Mouse (Mus musculus) hindbrain, embryonic 11.5 days (tissue): Measurements from ENCODE around the gene Cox11. TPM values are rescaled to one million over a fixed set of nuclear protein-coding genes. Genes with fewer than 3 reads are reported as not detected.

Experiments
- ATAC-seq: fragments of 200-750 bp; cut with Nextera tagmentation; 2 replicates; pipeline ENCODE4 v1.8.0; 2017; ENCODE audit warnings: mild to moderate bottlenecking, moderate TSS enrichment, moderate library complexity; ENCODE audit not compliant: low FRiP score
- DNase-seq: peaks from one replicate; pipeline ENCODE4 v3.0.0-alpha.2; 2015; ENCODE audit warnings: low spot score
- H3K27ac ChIP-seq: fragments of 300-500 bp; sonication (generic); 2 replicates; pipeline ENCODE4 v1.5.1; 2014; ENCODE audit warnings: mild to moderate bottlenecking, low read depth, low read length
- H3K27me3 ChIP-seq: fragments of 300-500 bp; sonication (generic); 2 replicates; pipeline ENCODE4 v1.6.1; 2014; ENCODE audit warnings: mild to moderate bottlenecking, low read length, moderate library complexity, mixed read lengths; ENCODE audit not compliant: control insufficient read depth, insufficient read depth
- H3K36me3 ChIP-seq: fragments of 300-500 bp; sonication (generic); 2 replicates; pipeline ENCODE4 v1.6.1; 2014; ENCODE audit warnings: mild to moderate bottlenecking, low read length, moderate library complexity, mixed read lengths; ENCODE audit not compliant: control insufficient read depth, insufficient read depth
- H3K4me1 ChIP-seq: fragments of 300-500 bp; sonication (generic); replicated peaks from 2 replicates; pipeline ENCODE4 v1.6.1; 2014; ENCODE audit warnings: low read length, mixed read lengths; ENCODE audit not compliant: control insufficient read depth, insufficient read depth
- H3K4me2 ChIP-seq: fragments of 300-500 bp; sonication (generic); replicated peaks from 2 replicates; pipeline ENCODE4 v1.6.1; 2014; ENCODE audit warnings: mild to moderate bottlenecking, low read depth, low read length
- H3K4me3 ChIP-seq: fragments of 300-500 bp; sonication (generic); 2 replicates; pipeline ENCODE4 v1.5.1; 2014; ENCODE audit warnings: low read depth, low read length
- H3K9ac ChIP-seq: fragments of 300-500 bp; sonication (generic); 2 replicates; pipeline ENCODE4 v1.6.1; 2014; ENCODE audit warnings: low read depth, low read length
- H3K9me3 ChIP-seq: fragments of 300-500 bp; sonication (generic); 2 replicates; pipeline ENCODE4 v1.6.1; 2016; ENCODE audit warnings: low read length; ENCODE audit not compliant: control insufficient read depth
- WGBS: fragments of 180-500 bp; shearing (Covaris S2); extraction: QIAGEN DNeasy Blood & Tissue Kit; methylation state at CpG from one replicate; pipeline ENCODE4 v1.1.7; 2014; 5-methylcytosine and 5-hydroxymethylcytosine counted together
- polyA plus RNA-seq: library from polyadenylated mRNA; unstranded; fragments of >200 nt; fragmentation: Nextera tagmentation; extraction: Ambion mirVana; gene quantifications from 2 replicates; pipeline ENCODE4 v1.2.1, GENCODE M21; 2014

Cox11 gene
- 26.1 and 26.7 TPM in 2 replicates for polyA plus RNA-seq

DNA sequence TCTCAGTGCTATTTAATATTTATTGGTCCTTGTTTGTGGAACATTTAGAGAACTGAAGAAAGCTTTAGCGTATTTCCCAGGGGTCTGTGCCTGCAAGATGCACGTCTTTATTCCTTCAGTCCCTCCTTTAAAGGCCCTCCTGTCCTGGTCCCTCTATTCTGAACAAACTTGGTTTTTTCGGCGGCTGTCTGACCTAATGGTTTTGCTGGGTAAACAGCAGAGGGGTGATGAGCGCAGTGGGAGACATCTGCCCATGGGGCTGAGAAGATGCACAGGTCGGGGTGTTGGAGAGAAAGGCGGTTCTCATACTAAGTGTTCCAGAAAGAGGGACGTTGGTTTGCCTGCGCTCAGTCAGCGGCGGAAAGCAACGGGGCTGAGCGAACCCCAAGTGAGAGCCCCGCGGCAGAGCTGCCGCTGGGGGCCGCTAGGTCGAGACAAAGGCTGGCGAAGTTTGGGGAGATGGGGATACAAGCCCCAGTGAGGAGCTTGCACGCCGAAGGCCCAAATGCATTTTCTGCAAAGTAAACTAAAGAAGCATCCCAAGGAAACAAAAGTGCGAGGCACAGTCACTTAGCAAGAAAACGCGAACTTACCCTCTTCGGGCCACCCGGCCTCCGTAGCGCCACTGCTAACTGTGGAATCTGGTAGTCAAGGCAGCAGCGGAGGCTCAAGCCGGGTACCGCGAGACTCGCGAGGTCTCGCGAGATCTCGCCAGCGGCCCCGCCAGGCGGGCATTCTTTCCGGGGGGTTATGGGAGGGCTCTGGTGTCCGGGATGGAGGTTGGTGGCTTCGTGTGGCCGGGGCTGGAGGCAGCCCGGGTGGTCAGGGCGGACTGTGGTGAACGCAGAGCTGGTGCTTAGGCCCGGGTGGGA lies at the start of gene Cox11, which contains the start of gene Stxbp4:
Gene Cox11 (plus strand): TSS at position 734 of the 872 bp plus-strand sequence.
Gene Stxbp4 (minus strand): TSS at position 645 of the 872 bp plus-strand sequence.
- H3K9me3 ChIP-seq = no peaks in the 10 kb centered on the region
- WGBS = under 1% methylated on average over 48 of the region's 48 CpGs
- H3K4me1 ChIP-seq = 0 out of 2 replicates have a peak, but pooled peaks cover 2% of the 10 kb centered on the region
- H3K9ac ChIP-seq = peak within 1 kb of the TSS; percentile 98
- peak within 1 kb of the TSS; percentile 97 for H3K4me3 ChIP-seq
- ATAC-seq = peak; percentile 96
- H3K27me3 ChIP-seq = no peaks in the 10 kb centered on the region
- no peaks in the 10 kb centered on the region for H3K36me3 ChIP-seq
- peak within 1 kb of the TSS; percentile 88 for H3K27ac ChIP-seq
- H3K4me2 ChIP-seq = peak within 1 kb of the TSS; percentile 52
- DNase-seq = peak; percentile 97

DNA sequence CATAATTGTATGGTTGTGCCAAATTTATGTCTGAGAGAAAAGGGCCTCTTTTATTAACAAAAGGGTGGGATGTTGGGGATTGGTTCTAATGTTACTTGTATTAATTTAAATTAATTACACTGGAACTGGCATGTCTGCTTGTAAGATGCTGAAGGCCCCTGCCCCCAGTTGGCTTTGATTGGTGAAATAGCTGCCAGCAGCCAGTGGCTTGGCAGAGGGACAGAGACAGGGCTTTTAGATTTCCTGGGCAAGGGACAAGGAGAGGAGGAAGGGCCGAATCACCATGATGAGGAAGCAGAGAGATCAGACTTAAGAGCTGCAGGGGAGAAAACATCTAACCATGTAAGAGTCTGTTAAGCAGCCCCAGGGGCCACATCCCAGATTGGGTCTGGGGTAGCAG lies 47.0 kb upstream of the Cox11 start:
- Histone ChIP-seq H3K27me3 (no peaks in the 10 kb centered on the region), H3K27ac (no peak overlapping the region), H3K9me3 (no peaks in the 10 kb centered on the region), H3K4me3 (no peak overlapping the region), H3K9ac (no peak overlapping the region), H3K4me1 (no peaks in the 10 kb centered on the region), H3K4me2 (no peak overlapping the region), H3K36me3 (peaks cover 9% of the 10 kb centered on the region)
- ATAC-seq = no peak
- WGBS = 95% methylated on average over 1 of the region's 1 CpGs
- DNase-seq = no peak

DNA sequence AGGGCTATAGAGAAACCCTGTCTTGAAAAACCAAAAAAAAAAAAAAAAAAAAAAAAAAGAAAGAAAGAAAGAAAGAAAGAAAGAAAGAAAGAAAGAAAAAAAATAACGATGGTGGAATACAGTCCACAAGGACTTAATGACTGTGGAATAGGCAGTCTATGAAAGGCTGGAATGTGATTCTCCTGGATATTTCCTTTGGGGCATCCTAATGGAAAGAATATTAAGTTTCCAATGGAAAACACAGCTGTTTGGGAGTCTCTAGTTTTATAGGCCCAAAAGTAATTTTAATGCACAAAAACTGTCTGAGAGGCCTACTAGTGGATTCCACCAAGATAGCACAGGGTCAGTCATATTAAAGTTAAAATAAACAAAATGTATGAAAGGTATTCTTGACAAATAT lies 42.1 kb upstream of the Cox11 start:
- H3K36me3 ChIP-seq = peaks cover 2% of the 10 kb centered on the region; the same call in 1 of the 2 replicates
- H3K27ac ChIP-seq = no peak overlapping the region
- ATAC-seq (no peak), DNase-seq (no peak)
- no peak overlapping the region for H3K4me3 ChIP-seq
- no peaks in the 10 kb centered on the region for H3K4me1 ChIP-seq
- H3K27me3 ChIP-seq = no peaks in the 10 kb centered on the region
- no peaks in the 10 kb centered on the region for H3K9me3 ChIP-seq
- no peak overlapping the region for H3K9ac ChIP-seq
- 96% methylated on average over 1 of the region's 1 CpGs for WGBS
- H3K4me2 ChIP-seq = no peak overlapping the region

DNA sequence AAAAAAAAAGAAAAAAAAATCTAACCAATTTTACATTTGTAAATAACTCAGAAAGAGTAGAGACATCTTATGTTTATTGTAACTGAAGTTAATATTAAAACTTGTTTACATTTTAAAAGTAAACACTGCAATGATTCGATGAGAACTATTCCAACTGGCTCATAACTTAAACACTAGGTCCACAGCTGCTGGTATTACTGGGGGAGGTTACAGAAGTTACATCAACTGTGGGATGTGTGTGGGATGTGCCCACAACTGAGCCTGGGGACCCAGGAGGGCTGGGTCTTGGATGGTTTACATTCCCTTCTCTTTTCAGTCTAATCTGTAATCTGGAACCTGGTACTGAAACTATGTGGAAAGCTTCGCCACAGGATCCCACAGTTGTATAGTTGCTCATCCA lies 34.9 kb upstream of the Cox11 start:
- no peaks in the 10 kb centered on the region for H3K4me1 ChIP-seq
- no peaks in the 10 kb centered on the region for H3K9me3 ChIP-seq
- H3K4me2 ChIP-seq = no peak overlapping the region
- H3K27me3 ChIP-seq = no peaks in the 10 kb centered on the region
- H3K9ac ChIP-seq = no peak overlapping the region
- no peak overlapping the region for H3K27ac ChIP-seq
- 98% methylated on average over 2 of the region's 2 CpGs for WGBS
- DNase-seq (no peak), ATAC-seq (no peak)
- H3K36me3 ChIP-seq = no peaks in the 10 kb centered on the region
- H3K4me3 ChIP-seq = no peak overlapping the region

DNA sequence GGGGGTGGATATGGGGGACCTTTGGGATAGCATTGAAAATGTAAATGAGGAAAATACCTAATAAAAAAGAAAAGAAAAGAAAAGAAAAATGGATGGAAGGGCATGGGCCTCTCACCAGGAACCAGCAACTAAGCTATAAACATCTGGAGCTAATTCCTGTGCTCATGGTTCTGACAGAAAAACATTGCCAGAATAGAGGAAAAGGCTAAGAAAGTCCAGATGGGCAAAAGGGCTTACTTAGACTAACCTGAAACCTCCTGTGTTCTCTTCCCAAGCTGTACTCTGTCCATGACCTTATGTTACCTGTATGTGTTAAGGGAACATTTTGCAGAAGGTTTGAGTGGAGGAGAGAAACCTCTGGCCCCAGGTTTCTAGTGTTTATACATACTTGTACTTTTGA lies 25.9 kb upstream of the Cox11 start:
- Histone ChIP-seq H3K9ac (no peak overlapping the region), H3K9me3 (no peaks in the 10 kb centered on the region), H3K4me2 (no peak overlapping the region), H3K36me3 (peaks cover 3% of the 10 kb centered on the region; the same call in 1 of the 2 replicates), H3K4me3 (no peak overlapping the region), H3K4me1 (no peaks in the 10 kb centered on the region), H3K27me3 (no peaks in the 10 kb centered on the region), H3K27ac (no peak overlapping the region)
- DNase-seq (no peak), ATAC-seq (no peak)

DNA sequence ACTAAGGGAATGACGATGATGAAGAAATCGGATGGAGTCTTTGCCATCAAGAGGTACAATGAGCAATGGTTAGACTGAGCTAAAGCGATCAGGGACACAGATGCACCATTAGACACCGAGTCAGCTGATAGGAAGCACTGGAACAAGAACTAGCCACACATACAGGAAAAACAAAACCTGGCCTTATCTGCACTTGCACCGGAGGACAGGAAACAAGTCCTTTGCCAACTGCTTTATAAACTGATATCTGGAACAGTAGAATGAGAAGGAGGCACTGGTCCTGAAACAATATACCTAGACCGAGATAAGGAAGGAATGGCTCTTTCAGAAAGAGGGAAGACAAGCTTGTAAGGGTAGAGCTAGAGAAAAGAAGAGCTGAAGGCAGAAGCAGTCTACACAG lies 23.2 kb upstream of the Cox11 start:
- no peak for ATAC-seq
- Histone ChIP-seq H3K4me1 (no peaks in the 10 kb centered on the region), H3K36me3 (no peaks in the 10 kb centered on the region)

DNA sequence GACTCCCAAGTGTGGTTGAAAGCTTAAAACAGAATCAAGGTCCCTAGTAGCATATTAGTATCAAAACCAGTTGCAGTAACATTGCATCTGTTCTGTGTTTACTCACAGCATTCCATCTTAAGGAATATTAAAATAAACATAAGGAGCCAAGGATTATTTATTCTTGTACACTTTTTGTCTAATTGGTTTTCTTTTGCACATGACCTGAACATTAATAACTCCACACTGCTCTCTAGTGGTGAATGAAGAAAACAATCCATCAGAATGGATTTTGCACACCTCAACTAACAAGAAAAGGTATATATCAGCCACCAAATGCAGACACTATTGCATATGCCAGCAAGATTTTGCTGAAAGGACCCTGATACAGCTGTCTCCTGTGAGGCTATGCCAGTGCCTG lies 21.5 kb upstream of the Cox11 start:
- Histone ChIP-seq H3K27me3 (no peaks in the 10 kb centered on the region), H3K4me1 (no peaks in the 10 kb centered on the region), H3K4me3 (no peak overlapping the region), H3K27ac (no peak overlapping the region), H3K9ac (no peak overlapping the region), H3K36me3 (no peaks in the 10 kb centered on the region), H3K4me2 (no peak overlapping the region), H3K9me3 (no peaks in the 10 kb centered on the region)
- ATAC-seq (no peak), DNase-seq (peak; percentile 40)

More for the DNA sequence above, 23.2 kb upstream of the Cox11 start:
- Histone ChIP-seq H3K4me3 (no peak overlapping the region), H3K9ac (no peak overlapping the region), H3K4me2 (no peak overlapping the region), H3K27me3 (no peaks in the 10 kb centered on the region), H3K9me3 (no peaks in the 10 kb centered on the region), H3K27ac (no peak overlapping the region)
- 91% methylated on average over 6 of the region's 6 CpGs for WGBS
- DNase-seq = no peak

DNA sequence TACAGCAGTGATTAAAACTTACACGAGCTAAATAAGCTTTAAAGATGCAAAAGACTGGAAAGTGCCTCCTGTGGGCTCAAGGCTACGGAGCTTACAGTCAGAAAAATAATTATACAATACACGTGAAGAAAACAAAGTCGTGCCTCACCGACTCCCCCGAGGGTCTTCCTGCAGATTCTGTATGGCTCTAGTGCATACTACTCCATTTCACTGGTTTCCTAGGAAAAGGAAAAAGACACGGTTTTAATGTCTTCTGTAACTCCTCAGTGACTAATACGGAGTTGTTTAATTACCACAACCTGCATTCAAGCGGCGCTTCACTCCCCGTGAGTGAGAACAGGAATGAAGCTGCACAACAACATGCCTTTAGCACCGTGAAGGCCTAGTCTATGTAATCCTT lies 15.9 kb upstream of the Cox11 start:
- no peaks in the 10 kb centered on the region for H3K27me3 ChIP-seq
- H3K4me1 ChIP-seq = no peaks in the 10 kb centered on the region
- no peak overlapping the region for H3K9ac ChIP-seq
- H3K4me2 ChIP-seq = no peak overlapping the region
- no peak overlapping the region for H3K4me3 ChIP-seq
- H3K36me3 ChIP-seq = no peaks in the 10 kb centered on the region
- WGBS = 92% methylated on average over 12 of the region's 12 CpGs
- no peak for ATAC-seq
- DNase-seq = no peak
- H3K27ac ChIP-seq = no peak overlapping the region
- no peaks in the 10 kb centered on the region for H3K9me3 ChIP-seq

DNA sequence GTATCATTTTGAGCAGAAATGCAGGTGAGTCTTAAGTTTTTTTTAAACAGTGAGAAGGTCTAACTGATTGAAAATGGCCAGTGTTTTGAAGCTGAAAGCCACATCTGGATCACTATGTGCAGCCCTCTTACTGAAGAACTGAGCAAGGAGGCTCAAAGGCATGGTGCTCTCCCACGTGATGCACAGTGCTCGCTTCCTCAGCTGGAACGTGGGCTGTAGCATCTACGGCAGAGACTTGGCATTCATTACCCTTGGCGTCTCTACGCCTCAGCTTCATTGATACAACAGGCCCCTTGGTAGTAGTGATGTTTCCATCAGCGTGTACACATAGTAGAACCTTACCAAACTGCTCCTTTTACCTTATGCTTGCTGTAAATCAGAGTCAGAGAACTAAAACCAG lies 15.5 kb upstream of the Cox11 start:
- Histone ChIP-seq H3K27me3 (no peaks in the 10 kb centered on the region), H3K9ac (no peak overlapping the region), H3K9me3 (no peaks in the 10 kb centered on the region), H3K4me3 (no peak overlapping the region), H3K4me1 (no peaks in the 10 kb centered on the region), H3K27ac (no peak overlapping the region), H3K36me3 (no peaks in the 10 kb centered on the region), H3K4me2 (no peak overlapping the region)
- no peak for DNase-seq
- WGBS = 96% methylated on average over 7 of the region's 7 CpGs
- ATAC-seq = no peak
